Mouse (Mus musculus): ENCODE measurements around the gene Apoa4. TPM values are rescaled to one million over a fixed set of nuclear protein-coding genes. Genes with fewer than 3 reads are reported as not detected.

Gene Apoa4
- total and polyA plus RNA-seq, 3 experiments = not detected

DNA sequence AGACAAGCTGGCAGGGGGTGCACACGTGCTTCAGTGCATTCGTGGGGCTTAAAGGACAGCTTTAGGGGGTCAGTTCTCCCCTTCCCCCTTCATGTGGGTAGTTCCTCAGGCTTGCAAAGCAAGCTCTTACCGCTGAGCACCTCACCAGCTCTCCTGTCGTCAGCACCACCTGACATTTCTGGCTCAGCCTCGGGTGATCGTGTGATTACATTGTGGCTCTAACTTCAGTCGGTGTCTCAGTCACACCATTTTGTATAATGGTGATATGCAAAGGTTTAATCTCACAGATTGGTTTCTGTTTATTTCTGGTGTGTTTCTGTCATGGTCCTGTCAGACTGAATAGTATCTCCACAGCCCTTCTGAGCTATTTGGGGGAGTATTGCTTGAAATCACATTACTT lies 41.6 kb upstream of the Apoa4 start:
- Histone ChIP-seq H3K27me3 (ENCODE audit: control insufficient read depth in 1 of 2, insufficient read depth in 2 of 2, low read length in 2 of 2) (no peaks in the 10 kb centered on the region), H3K9me3 (replicated peaks; ENCODE audit: insufficient read depth, low read length) (no peaks in the 10 kb centered on the region), H3K79me2 (ENCODE audit: control insufficient read depth, insufficient read depth, low read length, poor library complexity) (no peaks in the 10 kb centered on the region), H3K27ac (ENCODE audit: control insufficient read depth, low read depth, low read length) (no peak overlapping the region), H3K9ac (ENCODE audit: control insufficient read depth, low read depth, low read length, poor library complexity, severe bottlenecking) (no peak overlapping the region), H3K36me3 (ENCODE audit: control insufficient read depth in 1 of 2, insufficient read depth in 2 of 2, low read length in 2 of 2) (peaks cover 0 to 19% of the 10 kb centered on the region in 2 experiments; a peak in 2 of 4 replicates), H3K4me3 (ENCODE audit: control insufficient read depth in 1 of 2, insufficient read depth in 1 of 2, low read depth in 2 of 2, low read length in 2 of 2) (no peak overlapping the region), H3K4me1 (ENCODE audit: control insufficient read depth in 1 of 2, insufficient read depth in 2 of 2, low read length in 2 of 2) (no peaks in the 10 kb centered on the region)
- DNase-seq (ENCODE audit: low read depth, low spot score) = no peak
- no peak for TF ChIP-seq E2F4 (IDR thresholded peaks at IDR 0.05; ENCODE audit: borderline replicate concordance, low read depth, low read length)
- TF ChIP-seq TAL1 (IDR thresholded peaks at IDR 0.05; ENCODE audit: low read length) = no peak
- no peak for TF ChIP-seq POLR2AphosphoS5 (IDR thresholded peaks at IDR 0.05; ENCODE audit: borderline replicate concordance, low read depth, low read length)
- no peak for TF ChIP-seq RCOR1 (IDR thresholded peaks at IDR 0.05; ENCODE audit: low read depth, low read length)
- no peak for TF ChIP-seq KAT2A (conservative IDR thresholded peaks at IDR 0.05; ENCODE audit: low read depth, low read length)
- no peak for TF ChIP-seq EP300 (IDR thresholded peaks at IDR 0.05; ENCODE audit: low read depth in 1 of 2, low read length in 2 of 2)
- TF ChIP-seq USF1 (IDR thresholded peaks at IDR 0.05; ENCODE audit: low read depth, low read length) = no peak
- no peak for TF ChIP-seq NELFE (IDR thresholded peaks at IDR 0.05; ENCODE audit: low read depth, low read length)
- no peak for TF ChIP-seq UBTF (IDR thresholded peaks at IDR 0.05; ENCODE audit: borderline replicate concordance, insufficient read depth, low read depth, low read length)
- no peak for TF ChIP-seq HCFC1 (IDR thresholded peaks at IDR 0.05; ENCODE audit: low read depth, low read length)
- no peak for TF ChIP-seq GATA1 (IDR thresholded peaks at IDR 0.05; ENCODE audit: low read depth, low read length)
- TF ChIP-seq SIN3A (IDR thresholded peaks at IDR 0.05; ENCODE audit: low read length) = no peak

DNA sequence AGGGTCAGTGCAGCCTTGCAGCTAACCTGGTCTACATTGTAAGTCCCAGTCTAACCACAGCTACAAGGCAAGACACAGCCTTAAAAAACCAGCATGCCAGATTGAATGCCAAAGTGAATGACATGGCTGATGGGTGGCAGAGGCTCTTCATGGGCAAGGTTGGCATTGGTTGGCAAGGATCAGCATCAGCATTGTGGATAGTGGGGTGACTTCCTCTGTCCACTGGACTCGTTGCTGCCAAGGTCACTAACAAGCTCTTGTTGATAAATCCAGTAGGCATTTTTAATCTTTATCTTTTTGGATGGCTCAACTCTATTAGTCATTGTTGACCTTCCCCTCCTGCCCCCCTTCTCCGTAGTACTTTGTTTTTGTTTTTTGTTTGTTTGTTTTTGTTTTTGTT lies 40.9 kb upstream of the Apoa4 start:
- H3K79me2 ChIP-seq (ENCODE audit: control insufficient read depth, insufficient read depth, low read length, poor library complexity) = no peaks in the 10 kb centered on the region
- H3K9me3 ChIP-seq (replicated peaks; ENCODE audit: insufficient read depth, low read length) = no peaks in the 10 kb centered on the region
- TF ChIP-seq CTCF (IDR thresholded peaks at IDR 0.05 in 2 of 3, conservative IDR thresholded peaks at IDR 0.05 in 1 of 3; ENCODE audit: control insufficient read depth in 1 of 3, insufficient read depth in 1 of 3, low read depth in 2 of 3, low read length in 3 of 3, poor library complexity in 1 of 3, severe bottlenecking in 1 of 3) (no peak), NRF1 (IDR thresholded peaks at IDR 0.05; ENCODE audit: insufficient read depth, low read depth, low read length, poor library complexity, severe bottlenecking) (no peak), MAFK (IDR thresholded peaks at IDR 0.05; ENCODE audit: borderline replicate concordance, low read depth, low read length) (no peak), POLR2AphosphoS5 (IDR thresholded peaks at IDR 0.05; ENCODE audit: borderline replicate concordance, low read depth, low read length) (no peak), ZKSCAN1 (IDR thresholded peaks at IDR 0.05; ENCODE audit: low read depth, low read length) (no peak), ELF1 (IDR thresholded peaks at IDR 0.05; ENCODE audit: low read depth, low read length) (no peak), TCF12 (IDR thresholded peaks at IDR 0.05; ENCODE audit: low read depth, low read length) (no peak), EP300 (IDR thresholded peaks at IDR 0.05; ENCODE audit: low read depth in 1 of 2, low read length in 2 of 2) (no peak), MAX (IDR thresholded peaks at IDR 0.05; ENCODE audit: low read length) (no peak), CHD2 (IDR thresholded peaks at IDR 0.05; ENCODE audit: low read length) (no peak), GABPA (IDR thresholded peaks at IDR 0.05; ENCODE audit: low read depth, low read length) (no peak), MYC (IDR thresholded peaks at IDR 0.05; ENCODE audit: low read depth, low read length) (no peak), POLR2AphosphoS2 (IDR thresholded peaks at IDR 0.05; ENCODE audit: low read length) (no peak), TAL1 (IDR thresholded peaks at IDR 0.05; ENCODE audit: low read length) (no peak), UBTF (IDR thresholded peaks at IDR 0.05; ENCODE audit: borderline replicate concordance, insufficient read depth, low read depth, low read length) (no peak), ZNF384 (IDR thresholded peaks at IDR 0.05; ENCODE audit: low read depth, low read length) (no peak), ZMIZ1 (IDR thresholded peaks at IDR 0.05; ENCODE audit: low read depth, low read length) (no peak)
- H3K9ac ChIP-seq (ENCODE audit: control insufficient read depth, low read depth, low read length, poor library complexity, severe bottlenecking) = no peak overlapping the region
- peaks cover 0 to 17% of the 10 kb centered on the region in 2 experiments; a peak in 2 of 4 replicates for H3K36me3 ChIP-seq (ENCODE audit: control insufficient read depth in 1 of 2, insufficient read depth in 2 of 2, low read length in 2 of 2)
- no peak for DNase-seq (ENCODE audit: low read depth, low spot score)
- H3K4me1 ChIP-seq (ENCODE audit: control insufficient read depth in 1 of 2, insufficient read depth in 2 of 2, low read length in 2 of 2) = no peaks in the 10 kb centered on the region
- H3K4me3 ChIP-seq (ENCODE audit: control insufficient read depth in 1 of 2, insufficient read depth in 1 of 2, low read depth in 2 of 2, low read length in 2 of 2) = no peak overlapping the region
- H3K27ac ChIP-seq (ENCODE audit: control insufficient read depth, low read depth, low read length) = no peak overlapping the region
- no peaks in the 10 kb centered on the region for H3K27me3 ChIP-seq (ENCODE audit: control insufficient read depth in 1 of 2, insufficient read depth in 2 of 2, low read length in 2 of 2)

Data from MEL (cell line).